Mouse (Mus musculus) stomach, postnatal 0 days (tissue): ENCODE results near the gene 1700020N01Rik. TPM values are rescaled to one million over a fixed set of nuclear protein-coding genes. Genes with fewer than 3 reads are reported as not detected.

Experiments used
- ATAC-seq: fragments of 200-750 bp; cut with Nextera tagmentation; 2 replicates; pipeline ENCODE4 v1.8.0; 2017; ENCODE audit not compliant: low FRiP score, low TSS enrichment
- DNase-seq: peaks from one replicate; pipeline ENCODE4 v3.0.0-alpha.2; 2016; ENCODE audit warnings: low spot score
- H3K27ac ChIP-seq: fragments of 300-500 bp; sonication (generic); replicated peaks from 2 replicates; pipeline ENCODE4 v1.5.1; 2014; ENCODE audit warnings: mild to moderate bottlenecking, control low read depth
- H3K27me3 ChIP-seq: fragments of 300-500 bp; sonication (generic); 2 replicates; pipeline ENCODE4 v1.6.1; 2014; ENCODE audit warnings: low read length; ENCODE audit not compliant: control insufficient read depth, insufficient read depth
- H3K36me3 ChIP-seq: fragments of 300-500 bp; sonication (generic); 2 replicates; pipeline ENCODE4 v1.6.1; 2014; ENCODE audit warnings: low read length, mixed read lengths; ENCODE audit not compliant: control insufficient read depth, insufficient read depth
- H3K4me1 ChIP-seq: fragments of 300-500 bp; sonication (generic); replicated peaks from 2 replicates; pipeline ENCODE4 v1.6.1; 2014; ENCODE audit warnings: antibody characterized with exemption; ENCODE audit not compliant: control insufficient read depth, insufficient read depth
- H3K4me2 ChIP-seq: fragments of 300-500 bp; sonication (generic); replicated peaks from 2 replicates; pipeline ENCODE4 v1.6.1; 2014; ENCODE audit warnings: low read depth, mild to moderate bottlenecking, control low read depth, moderate library complexity
- H3K4me3 ChIP-seq: fragments of 300-500 bp; sonication (generic); 2 replicates; pipeline ENCODE4 v1.5.1; 2014; ENCODE audit warnings: low read depth, low read length, control low read depth
- H3K9ac ChIP-seq: fragments of 300-500 bp; sonication (generic); 2 replicates; pipeline ENCODE4 v1.6.1; 2014; ENCODE audit warnings: mild to moderate bottlenecking, low read length, control low read depth, mixed read lengths
- H3K9me3 ChIP-seq: fragments of 300-500 bp; sonication (generic); 2 replicates; pipeline ENCODE4 v1.6.1; 2016; ENCODE audit warnings: low read length; ENCODE audit not compliant: control insufficient read depth
- CTCF ChIP-seq: IDR thresholded peaks from 2 replicates; pipeline ENCODE4 v1.5.1; 2016; ENCODE audit warnings: antibody characterized with exemption, low read depth, mild to moderate bottlenecking, moderate library complexity
- EP300 ChIP-seq: optimal IDR thresholded peaks from 2 replicates; pipeline ENCODE3; 2016; ENCODE audit warnings: antibody characterized with exemption
- WGBS: fragments of 180-500 bp; shearing (Covaris S2); extraction: QIAGEN DNeasy Blood & Tissue Kit; methylation state at CpG from one replicate; pipeline ENCODE4 v1.1.7; 2014; 5-methylcytosine and 5-hydroxymethylcytosine counted together
- polyA plus RNA-seq: library from polyadenylated mRNA; unstranded; fragments of >200 nt; fragmentation: Nextera tagmentation; extraction: Ambion mirVana; gene quantifications from 2 replicates; pipeline ENCODE4 v1.2.1, GENCODE M21; 2015

1700020N01Rik gene
- polyA plus RNA-seq, 1 experiment from 2014 or later, result not detected

DNA sequence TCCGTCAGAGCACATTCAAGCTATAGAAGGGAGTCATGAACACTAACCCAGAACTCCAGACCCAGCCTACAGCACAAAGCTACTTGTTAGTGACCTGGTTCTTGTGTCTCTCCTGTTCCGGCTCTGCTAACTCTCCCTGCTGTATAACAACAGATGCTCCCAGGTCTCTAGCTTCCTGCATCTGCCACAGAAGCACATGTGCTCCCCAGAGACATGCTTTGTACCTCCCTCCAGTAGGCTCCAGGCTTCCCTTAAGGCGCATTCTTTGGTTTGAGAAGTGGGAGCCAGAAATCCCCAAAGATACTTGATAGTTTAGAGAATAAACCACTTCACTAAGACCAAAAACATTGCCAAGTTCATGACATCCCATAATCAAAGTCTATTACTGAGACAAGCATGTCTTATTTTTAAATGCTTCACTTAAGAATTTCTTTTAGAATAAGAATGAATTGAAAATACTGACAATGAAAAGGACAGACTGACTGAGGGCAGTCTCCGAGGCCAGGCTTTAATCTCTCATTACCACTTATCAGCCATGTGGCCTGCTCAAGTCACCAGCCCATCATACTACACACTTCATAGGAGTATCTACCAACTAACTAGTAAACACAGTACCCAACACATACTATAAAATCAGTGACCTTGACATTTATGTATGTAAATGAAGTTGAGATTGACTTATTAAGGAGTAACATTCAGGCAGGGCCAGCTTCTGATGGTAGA, 43.2 kb downstream of the 1700020N01Rik start:
- no peak for TF ChIP-seq EP300
- no peak for TF ChIP-seq CTCF
- H3K27me3 ChIP-seq, result no peaks in the 10 kb centered on the region
- 75% methylated on average over 4 of the region's 4 CpGs for WGBS
- no peak overlapping the region for H3K4me2 ChIP-seq
- H3K27ac ChIP-seq, result no peak overlapping the region
- H3K9ac ChIP-seq, result no peak overlapping the region
- DNase-seq, result no peak
- no peaks in the 10 kb centered on the region for H3K9me3 ChIP-seq
- H3K4me3 ChIP-seq, result no peak overlapping the region
- ATAC-seq, result no peak
- H3K36me3 ChIP-seq, result no peaks in the 10 kb centered on the region
- no peaks in the 10 kb centered on the region for H3K4me1 ChIP-seq

DNA sequence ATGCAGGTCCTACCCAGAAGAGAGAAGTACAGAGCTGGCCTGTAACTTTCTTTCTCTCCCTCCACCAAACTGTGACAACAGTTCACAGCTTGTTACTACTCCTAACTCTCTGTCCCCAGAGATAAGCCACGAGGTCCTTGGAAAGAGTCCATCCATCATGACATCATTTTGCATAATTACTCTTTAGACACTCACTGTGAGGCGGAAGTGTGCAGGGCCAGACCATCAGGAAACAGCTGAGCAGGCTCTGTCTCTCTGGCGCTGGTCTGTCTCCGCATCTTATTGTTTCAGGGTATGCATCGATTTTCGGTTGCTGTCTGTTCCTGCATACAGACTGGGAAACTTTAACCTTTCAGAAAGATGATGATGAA, 43.8 kb downstream of the 1700020N01Rik start:
- no peaks in the 10 kb centered on the region for H3K27me3 ChIP-seq
- no peak overlapping the region for H3K4me3 ChIP-seq
- 60% methylated on average over 6 of the region's 6 CpGs for WGBS
- no peaks in the 10 kb centered on the region for H3K4me1 ChIP-seq
- DNase-seq (no peak), ATAC-seq (no peak)
- TF ChIP-seq CTCF (no peak), EP300 (no peak)
- no peak overlapping the region for H3K27ac ChIP-seq
- H3K4me2 ChIP-seq, result no peak overlapping the region
- H3K9me3 ChIP-seq, result no peaks in the 10 kb centered on the region
- no peak overlapping the region for H3K9ac ChIP-seq
- no peaks in the 10 kb centered on the region for H3K36me3 ChIP-seq

DNA sequence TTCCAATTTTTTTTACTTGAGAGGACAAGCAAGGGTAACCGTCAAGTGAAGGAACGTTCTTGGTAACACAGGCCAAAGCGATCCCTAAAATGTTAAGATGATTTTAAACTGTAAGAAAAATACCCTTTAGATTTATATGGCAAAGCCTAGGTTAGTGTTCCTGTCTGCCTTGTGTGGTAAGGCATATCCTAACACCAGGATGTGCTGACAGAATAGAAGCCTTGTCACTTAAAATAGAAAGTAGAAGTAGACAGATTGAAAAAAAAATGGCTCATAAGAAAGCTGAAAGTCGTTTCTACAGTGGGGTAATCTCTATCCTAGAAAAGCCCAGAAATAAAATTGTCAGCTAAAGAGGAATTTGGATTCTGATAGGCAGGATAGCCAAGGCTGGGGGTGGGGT, 58.4 kb downstream of the 1700020N01Rik start:
- Histone ChIP-seq H3K36me3 (no peaks in the 10 kb centered on the region), H3K4me1 (no peaks in the 10 kb centered on the region), H3K9ac (no peak overlapping the region), H3K27me3 (no peaks in the 10 kb centered on the region), H3K27ac (no peak overlapping the region), H3K9me3 (no peaks in the 10 kb centered on the region), H3K4me3 (no peak overlapping the region), H3K4me2 (no peak overlapping the region)
- 82% methylated on average over 4 of the region's 4 CpGs for WGBS
- DNase-seq, result no peak
- ATAC-seq, result no peak
- TF ChIP-seq CTCF (no peak), EP300 (no peak)

DNA sequence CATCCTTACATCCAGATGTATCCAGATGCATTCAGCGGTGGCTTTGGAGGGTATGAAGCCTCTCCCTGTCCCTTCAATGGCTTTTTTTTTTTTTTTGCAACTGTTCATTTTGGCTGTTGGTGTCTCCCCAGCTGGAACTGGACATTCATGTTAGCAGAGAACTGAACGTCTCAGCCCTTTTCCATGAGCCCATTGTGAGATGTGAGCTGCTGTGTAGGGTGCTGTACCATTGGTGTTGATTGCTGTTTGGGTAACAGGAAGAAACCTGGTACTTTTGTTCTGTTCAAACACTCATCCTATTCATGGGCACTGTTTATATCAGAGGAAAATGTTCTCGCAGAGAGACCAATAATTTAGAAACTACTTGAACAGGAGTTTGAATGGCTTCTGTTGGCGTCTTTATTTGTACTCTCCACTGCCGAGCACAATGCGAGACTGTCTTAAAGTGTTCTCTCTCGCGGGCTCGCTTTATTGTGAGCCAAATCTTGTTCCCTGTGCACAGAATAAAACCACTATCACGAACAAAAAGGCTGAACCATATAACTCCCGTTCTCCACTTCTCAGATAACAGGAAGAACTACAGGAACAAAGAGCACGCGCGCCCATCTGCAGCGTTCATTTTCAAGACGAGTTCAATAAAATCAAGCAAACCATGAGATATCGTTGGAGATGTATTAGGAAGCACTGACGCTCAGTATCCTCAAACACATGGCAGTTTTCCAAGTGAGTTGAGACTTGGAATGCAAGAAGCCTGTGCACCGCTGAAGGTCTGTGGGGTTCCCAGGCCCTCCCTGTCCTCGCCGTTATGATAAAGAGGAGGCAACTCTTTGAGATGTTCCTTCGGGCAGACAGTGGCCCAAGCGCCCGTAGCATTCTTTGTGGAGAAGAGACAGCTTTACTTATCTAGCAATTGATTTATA, 59.7 kb downstream of the 1700020N01Rik start:
- ATAC-seq (no peak), DNase-seq (no peak)
- 88% methylated on average over 24 of the region's 24 CpGs for WGBS
- no peak overlapping the region for H3K27ac ChIP-seq
- H3K4me3 ChIP-seq, result no peak overlapping the region
- TF ChIP-seq CTCF, result no peak
- TF ChIP-seq EP300, result no peak
- no peak overlapping the region for H3K9ac ChIP-seq
- no peaks in the 10 kb centered on the region for H3K9me3 ChIP-seq
- H3K27me3 ChIP-seq, result no peaks in the 10 kb centered on the region
- H3K4me1 ChIP-seq, result no peaks in the 10 kb centered on the region
- H3K4me2 ChIP-seq, result no peak overlapping the region
- H3K36me3 ChIP-seq, result no peaks in the 10 kb centered on the region

DNA sequence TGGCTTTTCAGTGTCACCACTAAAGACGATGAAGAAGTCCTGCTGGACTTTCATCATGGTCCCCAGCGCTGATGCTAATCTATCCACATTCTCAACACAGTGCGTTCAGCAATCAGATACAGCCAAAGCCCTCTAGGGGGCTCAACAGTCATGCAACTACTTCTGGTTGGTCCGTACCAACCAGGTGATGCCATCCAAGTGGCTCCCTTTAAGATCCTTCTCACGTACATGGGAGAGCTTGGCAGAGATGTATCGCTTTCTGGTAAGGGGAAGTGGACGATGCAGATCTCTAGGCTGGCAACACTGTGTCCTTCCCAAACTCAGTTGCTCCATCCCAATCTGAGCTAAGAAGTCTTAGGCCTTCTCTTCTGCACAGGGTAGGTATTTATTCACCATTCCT, 60.5 kb downstream of the 1700020N01Rik start:
- Histone ChIP-seq H3K4me3 (no peak overlapping the region), H3K9me3 (no peaks in the 10 kb centered on the region), H3K36me3 (no peaks in the 10 kb centered on the region), H3K4me2 (no peak overlapping the region), H3K9ac (no peak overlapping the region), H3K27me3 (no peaks in the 10 kb centered on the region), H3K4me1 (no peaks in the 10 kb centered on the region), H3K27ac (no peak overlapping the region)
- TF ChIP-seq EP300, result no peak
- TF ChIP-seq CTCF, result no peak
- DNase-seq (no peak), ATAC-seq (no peak)
- WGBS, result 94% methylated on average over 7 of the region's 7 CpGs
